Mouse (Mus musculus) G1E (cell line): ENCODE measurements around the gene Map2k4.

Experiments
- CTCF ChIP-seq: IDR thresholded peaks from 2 replicates; pipeline ENCODE4 v1.5.1; 2012; ENCODE audit warnings: low read depth, low read length, inconsistent platforms, mixed read lengths
- GATA1 ChIP-seq: IDR thresholded peaks from 2 replicates; pipeline ENCODE4 v1.6.1; 2012; ENCODE audit warnings: borderline replicate concordance, low read length, inconsistent platforms, mixed read lengths
- GATA2 ChIP-seq: IDR thresholded peaks from 2 replicates; pipeline ENCODE4 v1.6.1; 2012; ENCODE audit warnings: low read depth, low read length, inconsistent platforms, borderline replicate concordance
- POLR2AphosphoS5 ChIP-seq: IDR thresholded peaks from 2 replicates; pipeline ENCODE4 v1.6.1; 2012; ENCODE audit warnings: low read depth, low read length, inconsistent platforms; ENCODE audit not compliant: insufficient replicate concordance
- TAL1 ChIP-seq: conservative IDR thresholded peaks from 2 replicates; pipeline ENCODE4 v1.6.1; 2012; ENCODE audit warnings: low read depth, low read length, inconsistent platforms, mixed read lengths

DNA sequence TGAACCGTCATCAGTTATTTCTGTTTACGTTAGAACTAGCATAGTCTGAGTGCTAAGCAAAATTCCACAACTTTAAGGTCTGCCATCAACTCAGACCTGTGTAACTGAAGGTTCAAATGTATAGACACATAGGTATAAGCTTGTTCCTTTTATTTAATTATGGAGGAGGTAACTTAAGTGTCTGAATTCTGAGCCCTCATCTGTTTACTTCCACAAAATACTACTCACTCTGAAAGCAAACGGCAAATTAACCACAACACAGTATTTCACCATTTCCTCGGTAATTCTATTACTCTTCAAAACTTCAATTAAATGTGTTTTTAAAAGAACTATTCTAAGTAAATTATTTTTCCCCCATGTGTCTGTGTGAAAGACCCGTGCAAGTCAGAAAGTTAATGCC lies 10.3 kb downstream of the Map2k4 start:
- TF ChIP-seq CTCF (no peak), GATA1 (no peak), TAL1 (no peak), POLR2AphosphoS5 (no peak), GATA2 (no peak)
